Mouse (Mus musculus) layer of hippocampus, adult 2 months (tissue): ENCODE results near the gene Ccdc146. TPM values are rescaled to one million over a fixed set of nuclear protein-coding genes. Genes with fewer than 3 reads are reported as not detected.
"Not testable (repeated sequence)": the region's sequence is repeated elsewhere in the genome, so short reads cannot be mapped to it uniquely, and the experiment has no call there.

ENCODE experiments used
- DNase-seq, 2 experiments: peaks; one replicate each; pipeline ENCODE4 v3.0.0; 2022; ENCODE audit warnings: low spot score in 2 of 2
- H3K27ac ChIP-seq: fragments of 200-600 bp; 2 replicates; pipeline ENCODE4 v1.8.1; 2022
- H3K4me3 ChIP-seq: fragments of 200-600 bp; 2 replicates; pipeline ENCODE4 v1.8.1; 2022; ENCODE audit warnings: mild to moderate bottlenecking
- CTCF ChIP-seq: fragments of 200-600 bp; conservative IDR thresholded peaks from 2 replicates; pipeline ENCODE4 v1.8.1; 2022; ENCODE audit warnings: antibody characterized with exemption, mild to moderate bottlenecking, moderate library complexity
- total RNA-seq, 2 experiments: library from RNA; stranded (reverse); gene quantifications; 2 replicates each; pipeline ENCODE4 v1.2.3; 2021

Ccdc146 gene
- total RNA-seq, 2 experiments from 2014 or later: 0.20 to 0.28 TPM

- H3K27ac ChIP-seq: no peak overlapping the region
- H3K4me3 ChIP-seq: no peak overlapping the region
- no peak for DNase-seq
- no peak for TF ChIP-seq CTCF
Measured at GRCm38 (mm10) chr5:21358648-21359047, 65.8 kb downstream of the Ccdc146 start.

GRCm38 (mm10) chr5:21351678-21352077 is 72.8 kb downstream of the Ccdc146 start:
- Histone ChIP-seq H3K4me3 (no peak overlapping the region), H3K27ac (no peak overlapping the region)
- no peak for TF ChIP-seq CTCF
- DNase-seq: no peak

- no peak for TF ChIP-seq CTCF
- Histone ChIP-seq H3K27ac (no peak overlapping the region), H3K4me3 (no peak overlapping the region)
- DNase-seq: no peak
Measured at GRCm38 (mm10) chr5:21348366-21348765, 76.1 kb downstream of the Ccdc146 start.

- not testable (repeated sequence) for DNase-seq, H3K27ac ChIP-seq, H3K4me3 ChIP-seq
Measured at GRCm38 (mm10) chr5:21342265-21342664, 82.2 kb downstream of the Ccdc146 start.

GRCm38 (mm10) chr5:21332119-21332518 is 92.4 kb downstream of the Ccdc146 start:
- no peak overlapping the region for H3K4me3 ChIP-seq
- H3K27ac ChIP-seq: no peak overlapping the region
- TF ChIP-seq CTCF: no peak
- no peak for DNase-seq

GRCm38 (mm10) chr5:21331656-21332055 is 92.8 kb downstream of the Ccdc146 start:
- TF ChIP-seq CTCF: no peak
- Histone ChIP-seq H3K27ac (no peak overlapping the region), H3K4me3 (no peak overlapping the region)
- no peak for DNase-seq

GRCm38 (mm10) chr5:21329672-21330665 is 94.5 kb downstream of the Ccdc146 start:
- DNase-seq: no peak
- no peak overlapping the region for H3K27ac ChIP-seq
- H3K4me3 ChIP-seq: no peak overlapping the region
- no peak for TF ChIP-seq CTCF

GRCm38 (mm10) chr5:21328560-21328959 is 95.9 kb downstream of the Ccdc146 start:
- DNase-seq: no peak
- H3K27ac ChIP-seq: no peak overlapping the region
- no peak overlapping the region for H3K4me3 ChIP-seq
- no peak for TF ChIP-seq CTCF

- Histone ChIP-seq H3K4me3 (no peak overlapping the region), H3K27ac (no peak overlapping the region)
- peak in 1 of 2 experiments; percentile 43 for DNase-seq
- peak; percentile 77 for TF ChIP-seq CTCF
Measured at GRCm38 (mm10) chr5:21326494-21326893, 98.0 kb downstream of the Ccdc146 start.

GRCm38 (mm10) chr5:21320138-21320537 is 104.3 kb downstream of the Ccdc146 start:
- no peak for DNase-seq
- H3K27ac ChIP-seq: no peak overlapping the region
- H3K4me3 ChIP-seq: no peak overlapping the region
- no peak for TF ChIP-seq CTCF

- no peak for DNase-seq
- Histone ChIP-seq H3K4me3 (no peak overlapping the region), H3K27ac (no peak overlapping the region)
- no peak for TF ChIP-seq CTCF
Measured at GRCm38 (mm10) chr5:21314696-21315095, 109.8 kb downstream of the Ccdc146 start.

GRCm38 (mm10) chr5:21307165-21307564 is 117.3 kb downstream of the Ccdc146 start:
- Histone ChIP-seq H3K27ac (no peak overlapping the region), H3K4me3 (no peak overlapping the region)
- no peak for TF ChIP-seq CTCF
- no peak for DNase-seq

- Histone ChIP-seq H3K4me3 (no peak overlapping the region), H3K27ac (no peak overlapping the region)
- DNase-seq: no peak
- TF ChIP-seq CTCF: no peak
Measured at GRCm38 (mm10) chr5:21301011-21301410, 123.5 kb downstream of the Ccdc146 start.

GRCm38 (mm10) chr5:21300058-21300457 is 124.4 kb downstream of the Ccdc146 start:
- DNase-seq: no peak
- TF ChIP-seq CTCF: no peak
- no peak overlapping the region for H3K4me3 ChIP-seq
- no peak overlapping the region for H3K27ac ChIP-seq
